8 mouse cellular contexts compared by ENCODE assay signal in the genomic region with DNA sequence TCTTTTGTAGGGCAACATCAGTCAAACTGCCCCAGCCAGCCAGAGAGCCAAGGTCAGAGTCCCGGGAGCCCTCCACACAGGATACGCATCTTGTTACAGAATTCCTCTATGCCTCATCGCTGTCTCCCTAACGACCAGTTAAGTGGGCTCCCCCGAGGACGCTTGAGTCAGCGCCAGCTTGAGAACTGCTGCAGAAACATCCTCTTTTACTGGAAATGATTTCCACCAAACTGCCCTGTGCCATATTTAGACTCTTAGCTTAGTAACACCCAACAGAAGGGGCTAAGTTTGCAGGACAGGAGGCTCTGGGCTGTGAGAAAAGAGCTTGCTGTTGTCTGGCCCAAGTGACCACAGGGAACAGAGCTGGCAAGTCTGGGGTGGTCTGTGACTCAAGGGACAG.
A peak's percentile ranks its signal among the peaks of the same experiment; 100 is the strongest.
DNase-seq lines count a peak whose midpoint lies in the region; ATAC-seq and TF ChIP-seq lines count a peak whose summit lies in the region.

No protein-coding gene starts in this region.

- H3K4me3 ChIP-seq in forebrain, postnatal 0 days (ENCODE audit: low read depth, low read length), result no peak overlapping the region
- no peak overlapping the region for H3K4me3 ChIP-seq in forebrain, embryonic 15.5 days
- no peak overlapping the region for H3K4me3 ChIP-seq in spleen, adult 2 months (ENCODE audit: extremely low read depth, insufficient read depth, insufficient read length)
- no peak overlapping the region for H3K4me3 ChIP-seq in hindbrain, embryonic 14.5 days (replicated peaks; ENCODE audit: low read length)

- H3K27me3 ChIP-seq in forebrain, postnatal 0 days (ENCODE audit: insufficient read depth, low read length), result no peaks in the 10 kb centered on the region
- H3K27me3 ChIP-seq in forebrain, embryonic 15.5 days, result no peaks in the 10 kb centered on the region
- no peaks in the 10 kb centered on the region for H3K27me3 ChIP-seq in spleen, adult 2 months (ENCODE audit: control insufficient read depth, insufficient read depth, low read length)
- peaks cover 19% of the 10 kb centered on the region for H3K27me3 ChIP-seq in hindbrain, embryonic 14.5 days (ENCODE audit: control insufficient read depth, insufficient read depth, low read length)

- H3K27ac ChIP-seq in forebrain, postnatal 0 days (ENCODE audit: low read depth, low read length), result no peak overlapping the region
- H3K27ac ChIP-seq in forebrain, embryonic 15.5 days (replicated peaks), result no peak overlapping the region
- H3K27ac ChIP-seq in spleen, adult 2 months (ENCODE audit: insufficient read depth, low read length), result 0 out of 2 replicates have a peak overlapping the region, but pooled peaks have one; percentile 30
- H3K27ac ChIP-seq in hindbrain, embryonic 14.5 days, result 0 out of 2 replicates have a peak overlapping the region, but pooled peaks have one; percentile 2

- no peak overlapping the region for H3K4me2 ChIP-seq in forebrain, postnatal 0 days (ENCODE audit: low read depth)
- H3K4me2 ChIP-seq in forebrain, embryonic 15.5 days (replicated peaks), result no peak overlapping the region
- H3K4me2 ChIP-seq in hindbrain, embryonic 14.5 days (replicated peaks), result no peak overlapping the region

- H3K9ac ChIP-seq in forebrain, postnatal 0 days, result no peak overlapping the region
- no peak overlapping the region for H3K9ac ChIP-seq in forebrain, embryonic 15.5 days (replicated peaks)
- no peak overlapping the region for H3K9ac ChIP-seq in hindbrain, embryonic 14.5 days

- DNase-seq in forebrain, postnatal 0 days, result peak; percentile 52
- no peak for DNase-seq in spleen, adult 2 months (ENCODE audit: low read depth in 1 of 2, low spot score in 2 of 2)
- DNase-seq in spleen, postnatal 4 days (ENCODE audit: low spot score in 2 of 2), result no peak
- peak; percentile 61 for DNase-seq in hindbrain, embryonic 14.5 days (ENCODE audit: low spot score)
- DNase-seq in retina, embryonic 14.5 days (ENCODE audit: low spot score), result peak; percentile 30
- no peak for DNase-seq in kidney, postnatal 14 days
- no peak for DNase-seq in urinary bladder, postnatal 10 days (ENCODE audit: low spot score)

- no peak for TF ChIP-seq POLR2A in spleen, adult 2 months (IDR thresholded peaks at IDR 0.05; ENCODE audit: low read depth, low read length)

- peak; percentile 74 for ATAC-seq in forebrain, postnatal 0 days
- ATAC-seq in forebrain, embryonic 15.5 days (replicated peaks), result no peak
- ATAC-seq in hindbrain, embryonic 14.5 days (ENCODE audit: low FRiP score), result no peak

- no peak for TF ChIP-seq CTCF in forebrain, postnatal 0 days (IDR thresholded peaks at IDR 0.05; ENCODE audit: low read depth)
- TF ChIP-seq CTCF in spleen, adult 2 months (IDR thresholded peaks at IDR 0.05; ENCODE audit: extremely low read depth, insufficient read depth, insufficient read length, insufficient replicate concordance), result no peak

- no peaks in the 10 kb centered on the region for H3K4me1 ChIP-seq in forebrain, postnatal 0 days (ENCODE audit: insufficient read depth)
- H3K4me1 ChIP-seq in forebrain, embryonic 15.5 days, result no peaks in the 10 kb centered on the region
- no peaks in the 10 kb centered on the region; the same call in 1 of the 2 replicates for H3K4me1 ChIP-seq in spleen, adult 2 months (ENCODE audit: control insufficient read depth, insufficient read depth, insufficient read length)
- no peaks in the 10 kb centered on the region; the same call in 1 of the 2 replicates for H3K4me1 ChIP-seq in hindbrain, embryonic 14.5 days (replicated peaks; ENCODE audit: control insufficient read depth, insufficient read depth, low read length)

- no peaks in the 10 kb centered on the region for H3K36me3 ChIP-seq in forebrain, postnatal 0 days (ENCODE audit: insufficient read depth)
- H3K36me3 ChIP-seq in forebrain, embryonic 15.5 days, result no peaks in the 10 kb centered on the region
- H3K36me3 ChIP-seq in spleen, adult 2 months (ENCODE audit: control insufficient read depth, insufficient read depth, low read length), result no peaks in the 10 kb centered on the region
- no peaks in the 10 kb centered on the region for H3K36me3 ChIP-seq in hindbrain, embryonic 14.5 days (replicated peaks; ENCODE audit: control insufficient read depth, insufficient read depth)

- WGBS in forebrain, postnatal 0 days, result 18% methylated on average over 7 of the region's 7 CpGs
- 29% methylated on average over 7 of the region's 7 CpGs for WGBS in forebrain, embryonic 15.5 days
- 11% methylated on average over 7 of the region's 7 CpGs for WGBS in spleen, adult 2 months
- 4% methylated on average over 7 of the region's 7 CpGs for WGBS in hindbrain, embryonic 14.5 days

- no peaks in the 10 kb centered on the region for H3K9me3 ChIP-seq in forebrain, postnatal 0 days (ENCODE audit: low read length)
- H3K9me3 ChIP-seq in forebrain, embryonic 15.5 days, result no peaks in the 10 kb centered on the region
- H3K9me3 ChIP-seq in hindbrain, embryonic 14.5 days (ENCODE audit: control insufficient read depth, low read length), result no peaks in the 10 kb centered on the region

Comparison
In these comparisons a context has a peak if more than half of its experiments do, and no peak if none do; other contexts are left out.
1. DNase-seq: peak in forebrain, postnatal 0 days (single experiment), hindbrain, embryonic 14.5 days (single experiment) and retina, embryonic 14.5 days (single experiment); none in spleen, adult 2 months (0 of 2), spleen, postnatal 4 days (0 of 2), kidney, postnatal 14 days (single experiment) and urinary bladder, postnatal 10 days (single experiment).
2. H3K27ac ChIP-seq: peak in spleen, adult 2 months (single experiment) and hindbrain, embryonic 14.5 days (single experiment); none in forebrain, postnatal 0 days (single experiment) and forebrain, embryonic 15.5 days (single experiment).